Mouse (Mus musculus) spleen, adult 2 months (tissue): ENCODE results near the gene Akap2.

ENCODE experiments used
- CTCF ChIP-seq: fragments of 200-500 bp; IDR thresholded peaks from 2 replicates; pipeline ENCODE4 v1.5.1; 2011; ENCODE audit warnings: mild to moderate bottlenecking, inconsistent platforms; ENCODE audit not compliant: insufficient read depth, insufficient read length, insufficient replicate concordance; ENCODE audit errors: extremely low read depth
- POLR2A ChIP-seq: fragments of 200-500 bp; IDR thresholded peaks from 2 replicates; pipeline ENCODE4 v1.6.1; 2011; ENCODE audit warnings: low read depth, low read length, inconsistent platforms

DNA sequence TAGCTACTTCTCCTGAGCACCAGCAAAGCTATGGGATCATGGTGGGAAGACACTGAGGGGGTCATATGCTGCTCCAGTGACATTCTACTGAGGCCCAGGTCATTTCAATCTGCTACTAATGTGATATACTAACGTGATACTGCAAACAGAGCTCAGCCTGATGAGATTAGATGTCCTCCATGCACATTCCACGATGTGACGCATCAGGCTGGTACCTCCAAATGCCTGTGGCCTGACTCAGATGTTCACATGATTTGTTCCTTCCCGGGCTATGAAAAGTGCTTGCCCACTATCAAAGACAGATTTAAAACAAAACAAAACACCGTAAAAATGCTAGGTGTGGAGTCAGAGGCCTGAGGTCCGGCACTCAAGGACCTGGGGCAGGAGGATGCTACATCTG lies 87.4 kb downstream of the Akap2 start:
- TF ChIP-seq POLR2A (no peak), CTCF (no peak)
